Mouse (Mus musculus): ENCODE data around the gene Gm28036. TPM values are rescaled to one million over a fixed set of nuclear protein-coding genes. Genes with fewer than 3 reads are reported as not detected.
"Not testable (repeated sequence)": the region's sequence is repeated elsewhere in the genome, so short reads cannot be mapped to it uniquely, and the experiment has no call there.

Gm28036 gene
- polyA plus RNA-seq, 1 experiment from 2014 or later, result 19.8 TPM

DNA sequence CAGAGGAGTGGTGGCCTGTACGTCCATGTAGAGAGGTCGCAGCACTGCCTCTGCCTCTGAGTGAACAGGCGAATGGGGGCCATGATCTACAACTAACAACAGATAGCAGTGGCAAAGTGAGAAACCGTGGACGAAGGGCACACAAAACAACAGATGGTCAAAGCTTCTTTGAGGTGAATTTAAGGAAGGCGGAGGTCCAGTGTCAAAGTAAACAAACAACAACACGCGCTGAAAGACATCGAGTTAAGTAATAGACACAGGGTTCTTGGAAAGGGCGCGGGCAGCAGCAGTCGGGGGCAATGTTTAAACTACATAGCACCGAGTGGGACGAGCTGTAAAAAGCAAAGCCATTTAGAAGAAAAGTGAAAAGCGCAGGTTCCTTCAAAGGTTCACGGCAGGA lies 16.5 kb upstream of the Gm28036 start:
- Histone ChIP-seq H3K9ac (ENCODE audit: low read length) (peak overlapping the region; percentile 92), H3K27me3 (ENCODE audit: control insufficient read depth, insufficient read depth, low read length) (no peaks in the 10 kb centered on the region), H3K9me3 (replicated peaks; ENCODE audit: control insufficient read depth, low read length) (no peaks in the 10 kb centered on the region), H3K36me3 (ENCODE audit: control insufficient read depth, insufficient read depth, low read length) (peaks cover 4% of the 10 kb centered on the region; the same call in 1 of the 2 replicates), H3K4me2 (ENCODE audit: low read depth, low read length) (peak overlapping the region; percentile 79), H3K4me3 (replicated peaks; ENCODE audit: low read length) (peak overlapping the region; percentile 89), H3K4me1 (ENCODE audit: control insufficient read depth, insufficient read depth, low read length) (peaks cover 9% of the 10 kb centered on the region), H3K27ac (ENCODE audit: low read length) (peak overlapping the region; percentile 94)
- 1% methylated on average over 16 of the region's 16 CpGs for WGBS
- no peak for ATAC-seq (ENCODE audit: insufficient read depth, low FRiP score)

DNA sequence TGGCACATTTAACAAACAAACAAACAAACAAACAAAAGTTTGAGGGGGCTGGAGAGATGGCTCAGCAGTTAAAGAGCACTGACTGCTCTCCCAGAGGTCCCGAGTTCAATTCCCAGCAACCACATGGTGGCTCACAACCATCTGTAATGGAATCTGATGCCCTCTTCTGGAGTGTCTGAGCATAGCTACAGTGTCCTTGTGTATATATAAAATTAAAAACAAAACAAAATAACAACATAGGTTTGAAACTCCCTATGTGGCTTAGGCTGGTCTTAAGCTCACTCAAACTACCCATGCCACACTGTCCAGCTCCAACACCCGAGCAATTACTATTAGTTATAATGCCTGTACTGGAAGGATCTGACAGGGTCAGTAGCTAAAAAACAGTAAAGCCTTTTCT lies 15.9 kb upstream of the Gm28036 start:
- 80% methylated on average over 2 of the region's 2 CpGs for WGBS

DNA sequence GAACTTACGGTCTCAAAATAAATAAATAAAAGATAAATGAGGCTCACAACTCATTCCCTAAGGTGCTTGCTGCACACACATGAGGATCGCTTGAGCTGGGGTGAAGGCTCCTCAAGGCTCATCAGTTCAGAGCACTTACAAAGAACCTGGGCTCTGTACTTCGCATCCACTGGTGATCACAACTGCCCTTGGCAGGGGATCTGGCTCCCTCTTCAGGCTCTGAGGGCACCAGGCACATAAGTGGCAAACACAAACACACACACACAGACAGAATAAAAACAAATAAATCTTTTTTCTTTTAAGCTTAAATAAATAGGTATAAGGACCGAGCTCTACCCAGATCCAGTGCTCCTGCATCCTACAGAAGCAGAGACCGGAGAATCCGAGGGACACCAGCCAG lies 8.8 kb upstream of the Gm28036 start:
- H3K9ac ChIP-seq (ENCODE audit: low read length), result no peak overlapping the region
- H3K27me3 ChIP-seq (ENCODE audit: control insufficient read depth, insufficient read depth, low read length), result no peaks in the 10 kb centered on the region
- no peak overlapping the region for H3K4me3 ChIP-seq (replicated peaks; ENCODE audit: low read length)
- H3K27ac ChIP-seq (ENCODE audit: low read length), result no peak overlapping the region
- H3K36me3 ChIP-seq (ENCODE audit: control insufficient read depth, insufficient read depth, low read length), result 0 out of 2 replicates have a peak, but pooled peaks cover 3% of the 10 kb centered on the region
- no peak for ATAC-seq (ENCODE audit: insufficient read depth, low FRiP score)
- H3K4me2 ChIP-seq (ENCODE audit: low read depth, low read length), result no peak overlapping the region
- 82% methylated on average over 6 of the region's 6 CpGs for WGBS
- no peaks in the 10 kb centered on the region for H3K9me3 ChIP-seq (replicated peaks; ENCODE audit: control insufficient read depth, low read length)
- no peaks in the 10 kb centered on the region for H3K4me1 ChIP-seq (ENCODE audit: control insufficient read depth, insufficient read depth, low read length)

More for the DNA sequence above, 15.9 kb upstream of the Gm28036 start:
- H3K9me3 ChIP-seq (replicated peaks; ENCODE audit: control insufficient read depth, low read length), result no peaks in the 10 kb centered on the region
- peaks cover 3% of the 10 kb centered on the region; the same call in 1 of the 2 replicates for H3K36me3 ChIP-seq (ENCODE audit: control insufficient read depth, insufficient read depth, low read length)
- no peak overlapping the region for H3K27ac ChIP-seq (ENCODE audit: low read length)
- ATAC-seq (ENCODE audit: insufficient read depth, low FRiP score), result no peak
- H3K4me2 ChIP-seq (ENCODE audit: low read depth, low read length), result peak overlapping the region; percentile 79
- H3K4me1 ChIP-seq (ENCODE audit: control insufficient read depth, insufficient read depth, low read length), result peaks cover 9% of the 10 kb centered on the region
- H3K9ac ChIP-seq (ENCODE audit: low read length), result no peak overlapping the region
- H3K4me3 ChIP-seq (replicated peaks; ENCODE audit: low read length), result peak overlapping the region; percentile 89
- no peaks in the 10 kb centered on the region for H3K27me3 ChIP-seq (ENCODE audit: control insufficient read depth, insufficient read depth, low read length)

DNA sequence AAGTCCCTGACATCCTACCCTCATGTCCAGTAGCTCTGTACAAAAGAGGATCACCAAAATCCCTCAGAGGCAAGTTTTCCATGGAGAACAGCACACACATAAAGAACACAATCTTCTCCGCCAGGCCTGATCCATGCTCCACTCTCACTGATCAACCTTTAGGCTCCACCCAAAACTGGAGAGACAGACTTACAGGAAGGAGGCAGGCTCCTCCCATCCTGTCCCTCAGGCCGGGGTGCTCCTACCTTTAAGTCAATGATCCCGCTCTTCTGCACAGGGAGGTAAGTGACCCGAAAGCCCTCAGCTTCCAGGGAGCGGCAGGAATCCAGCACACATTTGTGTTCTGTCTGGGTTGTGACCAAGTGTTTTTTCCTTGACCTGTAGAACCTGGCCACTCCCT lies 7.3 kb upstream of the Gm28036 start:
- no peak overlapping the region for H3K9ac ChIP-seq (ENCODE audit: low read length)
- WGBS, result 91% methylated on average over 5 of the region's 5 CpGs
- no peak overlapping the region for H3K27ac ChIP-seq (ENCODE audit: low read length)
- H3K36me3 ChIP-seq (ENCODE audit: control insufficient read depth, insufficient read depth, low read length), result 0 out of 2 replicates have a peak, but pooled peaks cover 3% of the 10 kb centered on the region
- no peaks in the 10 kb centered on the region for H3K27me3 ChIP-seq (ENCODE audit: control insufficient read depth, insufficient read depth, low read length)
- ATAC-seq (ENCODE audit: insufficient read depth, low FRiP score), result no peak
- no peak overlapping the region for H3K4me2 ChIP-seq (ENCODE audit: low read depth, low read length)
- H3K9me3 ChIP-seq (replicated peaks; ENCODE audit: control insufficient read depth, low read length), result no peaks in the 10 kb centered on the region
- H3K4me1 ChIP-seq (ENCODE audit: control insufficient read depth, insufficient read depth, low read length), result no peaks in the 10 kb centered on the region
- H3K4me3 ChIP-seq (replicated peaks; ENCODE audit: low read length), result no peak overlapping the region

DNA sequence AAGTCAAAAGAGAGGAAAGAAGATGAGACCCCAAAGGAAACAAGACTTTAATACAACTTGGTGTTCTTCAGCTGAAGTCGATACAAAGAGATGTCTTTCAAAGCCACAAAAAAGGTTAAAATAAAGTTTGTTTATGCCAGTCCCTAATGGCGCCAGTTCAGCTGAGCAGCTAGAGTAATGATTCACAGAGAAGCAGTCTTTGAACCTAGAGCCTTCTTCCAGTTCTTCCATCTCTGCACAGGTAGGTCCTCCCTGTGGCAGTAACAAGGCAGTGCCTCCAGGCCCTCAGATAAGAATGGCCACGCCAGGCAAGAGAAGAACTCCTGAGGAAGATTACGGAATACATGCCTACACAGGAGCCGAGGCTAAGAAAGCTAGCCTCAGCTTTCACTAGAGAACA lies 3.2 kb downstream of the Gm28036 start:
- Histone ChIP-seq H3K27me3 (ENCODE audit: control insufficient read depth, insufficient read depth, low read length) (no peaks in the 10 kb centered on the region), H3K4me3 (replicated peaks; ENCODE audit: low read length) (no peak overlapping the region), H3K9me3 (replicated peaks; ENCODE audit: control insufficient read depth, low read length) (no peaks in the 10 kb centered on the region), H3K9ac (ENCODE audit: low read length) (no peak overlapping the region), H3K27ac (ENCODE audit: low read length) (no peak overlapping the region), H3K36me3 (ENCODE audit: control insufficient read depth, insufficient read depth, low read length) (peaks cover 10% of the 10 kb centered on the region; the same call in 1 of the 2 replicates), H3K4me2 (ENCODE audit: low read depth, low read length) (no peak overlapping the region), H3K4me1 (ENCODE audit: control insufficient read depth, insufficient read depth, low read length) (no peaks in the 10 kb centered on the region)
- ATAC-seq (ENCODE audit: insufficient read depth, low FRiP score), result no peak
- WGBS, result 87% methylated on average over 5 of the region's 5 CpGs

DNA sequence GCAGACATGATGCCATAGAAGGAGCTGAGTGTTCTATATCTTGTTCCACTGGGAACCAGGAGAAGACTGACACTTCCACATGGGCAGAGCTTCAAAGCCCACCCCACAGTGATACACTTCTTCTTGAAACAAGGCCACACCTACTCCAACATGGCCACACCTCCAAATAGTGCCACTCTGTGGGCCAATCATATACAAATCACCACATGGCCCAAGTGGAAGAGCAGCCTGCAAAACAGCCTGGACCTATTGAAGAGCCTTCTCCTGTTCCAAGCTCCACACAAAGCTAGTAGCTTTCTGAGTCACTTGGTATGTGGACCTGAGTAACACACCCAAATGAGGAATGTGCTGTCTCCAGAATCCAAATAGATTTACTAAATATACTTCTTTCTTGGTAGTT lies 7.3 kb downstream of the Gm28036 start:
- Histone ChIP-seq H3K9ac (ENCODE audit: low read length) (no peak overlapping the region), H3K36me3 (ENCODE audit: control insufficient read depth, insufficient read depth, low read length) (peaks cover 4% of the 10 kb centered on the region; the same call in 1 of the 2 replicates), H3K27me3 (ENCODE audit: control insufficient read depth, insufficient read depth, low read length) (no peaks in the 10 kb centered on the region), H3K4me2 (ENCODE audit: low read depth, low read length) (no peak overlapping the region), H3K4me3 (replicated peaks; ENCODE audit: low read length) (no peak overlapping the region), H3K27ac (ENCODE audit: low read length) (no peak overlapping the region), H3K4me1 (ENCODE audit: control insufficient read depth, insufficient read depth, low read length) (no peaks in the 10 kb centered on the region), H3K9me3 (replicated peaks; ENCODE audit: control insufficient read depth, low read length) (no peaks in the 10 kb centered on the region)
- no peak for ATAC-seq (ENCODE audit: insufficient read depth, low FRiP score)

DNA sequence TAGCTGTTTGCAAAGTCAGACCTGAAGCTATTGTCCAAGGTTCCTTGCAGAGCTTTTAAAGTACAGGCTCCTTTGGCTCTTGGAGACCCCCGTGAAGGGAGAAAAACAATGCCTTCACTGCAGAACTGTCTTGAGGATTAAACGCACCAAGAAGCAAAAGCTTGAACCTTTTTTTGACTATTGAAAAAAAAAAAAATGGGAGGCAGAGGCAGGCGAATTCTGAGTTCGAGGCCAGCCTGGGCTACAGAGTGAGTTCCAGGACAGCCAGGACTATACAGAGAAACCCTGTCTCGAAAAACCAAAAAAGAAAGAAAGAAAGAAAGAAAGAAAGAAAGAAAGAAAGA lies 14.8 kb downstream of the Gm28036 start:
- WGBS, result 20% methylated on average over 5 of the region's 5 CpGs
- H3K4me1 ChIP-seq (ENCODE audit: control insufficient read depth, insufficient read depth, low read length); ATAC-seq (ENCODE audit: insufficient read depth, low FRiP score); H3K36me3 ChIP-seq (ENCODE audit: control insufficient read depth, insufficient read depth, low read length); H3K27me3 ChIP-seq (ENCODE audit: control insufficient read depth, insufficient read depth, low read length); H3K9me3 ChIP-seq (replicated peaks; ENCODE audit: control insufficient read depth, low read length): not testable (repeated sequence)
- Histone ChIP-seq H3K9ac (ENCODE audit: low read length) (peak overlapping the region; percentile 98), H3K4me2 (ENCODE audit: low read depth, low read length) (peak overlapping the region; percentile 52), H3K4me3 (replicated peaks; ENCODE audit: low read length) (peak overlapping the region; percentile 74), H3K27ac (ENCODE audit: low read length) (peak overlapping the region; percentile 89)

DNA sequence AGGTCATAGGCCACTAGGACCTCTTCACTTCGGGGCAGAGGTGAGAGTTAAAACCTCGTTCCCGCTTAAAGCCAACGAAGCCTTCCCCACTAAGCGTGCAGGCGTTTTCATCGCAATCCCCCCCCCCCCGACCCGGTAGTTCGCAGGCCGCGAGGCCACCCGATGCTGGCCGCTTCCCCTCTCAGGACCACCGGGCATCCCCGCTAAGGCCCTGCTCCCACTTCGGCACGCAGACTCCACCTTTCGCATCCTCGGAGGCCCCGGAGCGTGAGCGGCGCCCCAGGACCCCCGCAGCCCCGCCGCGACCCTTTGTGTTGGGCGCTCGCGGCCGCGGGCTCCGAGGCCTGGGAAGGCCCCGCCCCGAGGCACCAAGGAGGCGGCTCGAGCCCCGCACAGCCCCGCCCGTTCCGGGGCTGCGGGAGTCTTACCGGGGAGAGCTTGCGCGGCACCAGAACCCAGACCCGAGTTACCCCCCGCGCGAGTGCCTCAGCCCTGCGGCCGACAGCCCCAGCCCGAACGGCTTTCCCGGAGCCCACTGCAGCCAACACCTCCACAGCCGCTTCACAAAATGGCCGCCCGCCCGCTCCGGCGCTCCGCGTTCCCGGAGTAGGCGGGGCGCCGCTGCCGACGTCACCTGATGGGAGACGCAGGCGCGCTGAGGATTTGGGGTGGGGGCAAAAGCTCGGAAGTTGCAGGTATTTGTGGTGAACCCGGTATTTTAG lies 15.4 kb downstream of the Gm28036 start, which contains the start of the genes Cpne1 and Rbm12:
Gene Cpne1, minus strand, starts transcription at position 608 of the 722 bp plus-strand sequence.
Gene Rbm12, minus strand, starts transcription at position 621 of the 722 bp plus-strand sequence.
- no peaks in the 10 kb centered on the region for H3K27me3 ChIP-seq (ENCODE audit: control insufficient read depth, insufficient read depth, low read length)
- H3K4me2 ChIP-seq (ENCODE audit: low read depth, low read length), result peak within 1 kb of the TSS; percentile 66
- H3K9ac ChIP-seq (ENCODE audit: low read length), result peak within 1 kb of the TSS; percentile 98
- peak within 1 kb of the TSS; percentile 74 for H3K4me3 ChIP-seq (replicated peaks; ENCODE audit: low read length)
- ATAC-seq (ENCODE audit: insufficient read depth, low FRiP score), result peak; percentile 95
- H3K4me1 ChIP-seq (ENCODE audit: control insufficient read depth, insufficient read depth, low read length), result peaks cover 3% of the 10 kb centered on the region
- H3K36me3 ChIP-seq (ENCODE audit: control insufficient read depth, insufficient read depth, low read length), result no peaks in the 10 kb centered on the region
- H3K27ac ChIP-seq (ENCODE audit: low read length), result peak within 1 kb of the TSS; percentile 89
- WGBS, result under 1% methylated on average over 74 of the region's 74 CpGs
- H3K9me3 ChIP-seq (replicated peaks; ENCODE audit: control insufficient read depth, low read length), result no peaks in the 10 kb centered on the region

DNA sequence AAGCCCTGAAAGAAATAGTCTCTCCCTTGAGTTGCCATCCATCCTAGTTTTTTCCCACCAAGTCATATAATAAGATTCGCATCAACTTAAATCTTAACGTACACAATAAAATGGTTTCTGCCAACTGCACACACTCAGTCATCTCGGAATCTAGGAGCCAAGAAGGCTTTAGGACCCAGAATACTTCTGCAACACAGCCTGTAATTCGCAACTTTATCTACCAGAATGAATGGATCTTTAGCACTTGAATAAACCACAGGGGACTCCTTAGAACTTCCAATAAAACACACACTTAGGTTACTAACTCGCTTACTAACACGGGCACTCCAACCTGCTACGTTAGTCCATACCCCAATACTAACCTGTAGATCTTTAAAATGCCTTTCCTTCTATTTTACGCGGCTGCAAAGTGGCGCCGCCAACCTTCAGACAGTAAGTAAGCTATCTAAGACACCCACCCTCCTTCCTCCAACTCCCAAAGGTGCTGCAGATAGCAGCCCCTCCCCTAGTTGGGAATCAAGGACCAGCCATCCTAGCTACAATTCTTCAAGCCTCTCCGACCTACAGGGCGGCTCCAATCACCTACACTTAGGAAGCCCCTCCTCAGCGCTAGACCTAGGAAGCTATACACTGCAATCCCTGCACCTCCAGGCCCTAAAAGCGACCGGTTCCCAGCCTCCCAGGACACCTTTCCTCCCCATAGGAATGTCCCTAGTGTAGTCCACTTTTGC lies 16.1 kb downstream of the Gm28036 start:
- H3K9me3 ChIP-seq (replicated peaks; ENCODE audit: control insufficient read depth, low read length), result no peaks in the 10 kb centered on the region
- peaks cover 5% of the 10 kb centered on the region for H3K4me1 ChIP-seq (ENCODE audit: control insufficient read depth, insufficient read depth, low read length)
- peak; percentile 62; the same call in 1 of the 2 replicates for ATAC-seq (ENCODE audit: insufficient read depth, low FRiP score)
- H3K4me3 ChIP-seq (replicated peaks; ENCODE audit: low read length), result peak overlapping the region; percentile 74
- WGBS, result under 1% methylated on average over 16 of the region's 16 CpGs
- H3K4me2 ChIP-seq (ENCODE audit: low read depth, low read length), result peak overlapping the region; percentile 66
- H3K27me3 ChIP-seq (ENCODE audit: control insufficient read depth, insufficient read depth, low read length), result no peaks in the 10 kb centered on the region
- peak overlapping the region; percentile 89 for H3K27ac ChIP-seq (ENCODE audit: low read length)
- H3K36me3 ChIP-seq (ENCODE audit: control insufficient read depth, insufficient read depth, low read length), result no peaks in the 10 kb centered on the region
- H3K9ac ChIP-seq (ENCODE audit: low read length), result peak overlapping the region; percentile 98

All from stomach, embryonic 16.5 days (tissue).